Mouse (Mus musculus): ENCODE data around the gene Gm45337. TPM values are rescaled to one million over a fixed set of nuclear protein-coding genes. Genes with fewer than 3 reads are reported as not detected.
"Not testable (repeated sequence)": the region's sequence is repeated elsewhere in the genome, so short reads cannot be mapped to it uniquely, and the experiment has no call there.

The Gm45337 gene
- polyA plus RNA-seq, 1 experiment from 2014 or later = not detected

- WGBS = 36% methylated on average over 1 of the region's 1 CpGs
Observed at GRCm38 (mm10) chr7:142155308-142155707, 10.9 kb upstream of the Gm45337 start.

GRCm38 (mm10) chr7:142152191-142152590 is 7.8 kb upstream of the Gm45337 start:
- no peak for ATAC-seq
- Histone ChIP-seq H3K27ac (ENCODE audit: low read length) (no peak overlapping the region), H3K9me3 (ENCODE audit: control insufficient read depth, low read length) (no peaks in the 10 kb centered on the region), H3K4me1 (replicated peaks; ENCODE audit: control insufficient read depth, insufficient read depth, low read length) (no peaks in the 10 kb centered on the region), H3K4me3 (replicated peaks; ENCODE audit: low read length) (no peak overlapping the region), H3K36me3 (ENCODE audit: control insufficient read depth, insufficient read depth) (no peaks in the 10 kb centered on the region), H3K27me3 (replicated peaks; ENCODE audit: control insufficient read depth, insufficient read depth, low read length) (no peaks in the 10 kb centered on the region), H3K4me2 (ENCODE audit: low read length) (no peak overlapping the region), H3K9ac (replicated peaks; ENCODE audit: low read depth, low read length) (no peak overlapping the region)
- WGBS = 88% methylated on average over 4 of the region's 4 CpGs

More at GRCm38 (mm10) chr7:142155308-142155707, 10.9 kb upstream of the Gm45337 start:
- Histone ChIP-seq H3K4me1 (replicated peaks; ENCODE audit: control insufficient read depth, insufficient read depth, low read length) (no peaks in the 10 kb centered on the region), H3K9me3 (ENCODE audit: control insufficient read depth, low read length) (no peaks in the 10 kb centered on the region), H3K9ac (replicated peaks; ENCODE audit: low read depth, low read length) (no peak overlapping the region), H3K4me3 (replicated peaks; ENCODE audit: low read length) (no peak overlapping the region), H3K27ac (ENCODE audit: low read length) (no peak overlapping the region), H3K4me2 (ENCODE audit: low read length) (no peak overlapping the region), H3K27me3 (replicated peaks; ENCODE audit: control insufficient read depth, insufficient read depth, low read length) (no peaks in the 10 kb centered on the region), H3K36me3 (ENCODE audit: control insufficient read depth, insufficient read depth) (no peaks in the 10 kb centered on the region)
- ATAC-seq = no peak

- Histone ChIP-seq H3K27ac (ENCODE audit: low read length) (no peak overlapping the region), H3K9me3 (ENCODE audit: control insufficient read depth, low read length) (no peaks in the 10 kb centered on the region), H3K27me3 (replicated peaks; ENCODE audit: control insufficient read depth, insufficient read depth, low read length) (no peaks in the 10 kb centered on the region), H3K4me2 (ENCODE audit: low read length) (no peak overlapping the region), H3K4me1 (replicated peaks; ENCODE audit: control insufficient read depth, insufficient read depth, low read length) (no peaks in the 10 kb centered on the region), H3K36me3 (ENCODE audit: control insufficient read depth, insufficient read depth) (no peaks in the 10 kb centered on the region), H3K9ac (replicated peaks; ENCODE audit: low read depth, low read length) (no peak overlapping the region), H3K4me3 (replicated peaks; ENCODE audit: low read length) (no peak overlapping the region)
- ATAC-seq = no peak
Observed at GRCm38 (mm10) chr7:142148633-142149032, 4.2 kb upstream of the Gm45337 start.

GRCm38 (mm10) chr7:142146033-142146432 is 1.6 kb upstream of the Gm45337 start:
- Histone ChIP-seq H3K4me1 (replicated peaks; ENCODE audit: control insufficient read depth, insufficient read depth, low read length) (no peaks in the 10 kb centered on the region), H3K4me3 (replicated peaks; ENCODE audit: low read length) (no peak overlapping the region), H3K36me3 (ENCODE audit: control insufficient read depth, insufficient read depth) (no peaks in the 10 kb centered on the region), H3K9me3 (ENCODE audit: control insufficient read depth, low read length) (no peaks in the 10 kb centered on the region), H3K9ac (replicated peaks; ENCODE audit: low read depth, low read length) (no peak overlapping the region), H3K27me3 (replicated peaks; ENCODE audit: control insufficient read depth, insufficient read depth, low read length) (no peaks in the 10 kb centered on the region), H3K4me2 (ENCODE audit: low read length) (no peak overlapping the region), H3K27ac (ENCODE audit: low read length) (no peak overlapping the region)
- WGBS = 0% methylated on average over 1 of the region's 1 CpGs
- no peak for ATAC-seq

GRCm38 (mm10) chr7:142145413-142145940 is 1.1 kb upstream of the Gm45337 start:
- H3K4me2 ChIP-seq (ENCODE audit: low read length) = no peak overlapping the region
- H3K4me1 ChIP-seq (replicated peaks; ENCODE audit: control insufficient read depth, insufficient read depth, low read length) = no peaks in the 10 kb centered on the region
- H3K36me3 ChIP-seq (ENCODE audit: control insufficient read depth, insufficient read depth) = no peaks in the 10 kb centered on the region
- H3K27ac ChIP-seq (ENCODE audit: low read length) = no peak overlapping the region
- ATAC-seq = no peak
- no peak overlapping the region for H3K4me3 ChIP-seq (replicated peaks; ENCODE audit: low read length)
- H3K9ac ChIP-seq (replicated peaks; ENCODE audit: low read depth, low read length) = no peak overlapping the region
- H3K9me3 ChIP-seq (ENCODE audit: control insufficient read depth, low read length) = no peaks in the 10 kb centered on the region
- no peaks in the 10 kb centered on the region for H3K27me3 ChIP-seq (replicated peaks; ENCODE audit: control insufficient read depth, insufficient read depth, low read length)
- WGBS = 46% methylated on average over 4 of the region's 4 CpGs

- H3K9ac ChIP-seq (replicated peaks; ENCODE audit: low read depth, low read length); H3K9me3 ChIP-seq (ENCODE audit: control insufficient read depth, low read length); H3K27ac ChIP-seq (ENCODE audit: low read length); H3K27me3 ChIP-seq (replicated peaks; ENCODE audit: control insufficient read depth, insufficient read depth, low read length); H3K36me3 ChIP-seq (ENCODE audit: control insufficient read depth, insufficient read depth); H3K4me2 ChIP-seq (ENCODE audit: low read length); H3K4me3 ChIP-seq (replicated peaks; ENCODE audit: low read length); H3K4me1 ChIP-seq (replicated peaks; ENCODE audit: control insufficient read depth, insufficient read depth, low read length); ATAC-seq: not testable (repeated sequence)
- 64% methylated on average over 1 of the region's 1 CpGs for WGBS
Observed at GRCm38 (mm10) chr7:142143506-142144010, 849 bp downstream of the Gm45337 start.

- no peak overlapping the region for H3K27ac ChIP-seq (ENCODE audit: low read length)
- no peak for ATAC-seq
- no peaks in the 10 kb centered on the region for H3K9me3 ChIP-seq (ENCODE audit: control insufficient read depth, low read length)
- no peaks in the 10 kb centered on the region for H3K27me3 ChIP-seq (replicated peaks; ENCODE audit: control insufficient read depth, insufficient read depth, low read length)
- H3K4me2 ChIP-seq (ENCODE audit: low read length) = no peak overlapping the region
- WGBS = 31% methylated on average over 1 of the region's 1 CpGs
- no peaks in the 10 kb centered on the region for H3K4me1 ChIP-seq (replicated peaks; ENCODE audit: control insufficient read depth, insufficient read depth, low read length)
- no peak overlapping the region for H3K4me3 ChIP-seq (replicated peaks; ENCODE audit: low read length)
- H3K36me3 ChIP-seq (ENCODE audit: control insufficient read depth, insufficient read depth) = no peaks in the 10 kb centered on the region
- no peak overlapping the region for H3K9ac ChIP-seq (replicated peaks; ENCODE audit: low read depth, low read length)
Observed at GRCm38 (mm10) chr7:142140696-142141095, 3.7 kb downstream of the Gm45337 start.

GRCm38 (mm10) chr7:142135934-142136333 is 8.5 kb downstream of the Gm45337 start, which contains the start of gene Gm39115:
Gm39115 (minus strand) TSS chr7:142136034.
- 47% methylated on average over 2 of the region's 2 CpGs for WGBS
- not testable (repeated sequence) for H3K36me3 ChIP-seq (ENCODE audit: control insufficient read depth, insufficient read depth)

GRCm38 (mm10) chr7:142134206-142134995 is 10.0 kb downstream of the Gm45337 start:
- ATAC-seq = no peak
- Histone ChIP-seq H3K36me3 (ENCODE audit: control insufficient read depth, insufficient read depth) (no peaks in the 10 kb centered on the region), H3K9me3 (ENCODE audit: control insufficient read depth, low read length) (no peaks in the 10 kb centered on the region), H3K4me1 (replicated peaks; ENCODE audit: control insufficient read depth, insufficient read depth, low read length) (no peaks in the 10 kb centered on the region), H3K9ac (replicated peaks; ENCODE audit: low read depth, low read length) (no peak overlapping the region), H3K27me3 (replicated peaks; ENCODE audit: control insufficient read depth, insufficient read depth, low read length) (no peaks in the 10 kb centered on the region), H3K4me2 (ENCODE audit: low read length) (no peak overlapping the region), H3K27ac (ENCODE audit: low read length) (no peak overlapping the region), H3K4me3 (replicated peaks; ENCODE audit: low read length) (no peak overlapping the region)
- WGBS = 58% methylated on average over 4 of the region's 4 CpGs

More at GRCm38 (mm10) chr7:142135934-142136333, 8.5 kb downstream of the Gm45337 start, which contains the start of gene Gm39115:
- not testable (repeated sequence) for H3K27ac ChIP-seq (ENCODE audit: low read length); H3K4me3 ChIP-seq (replicated peaks; ENCODE audit: low read length); H3K9ac ChIP-seq (replicated peaks; ENCODE audit: low read depth, low read length); H3K27me3 ChIP-seq (replicated peaks; ENCODE audit: control insufficient read depth, insufficient read depth, low read length); ATAC-seq; H3K4me2 ChIP-seq (ENCODE audit: low read length); H3K4me1 ChIP-seq (replicated peaks; ENCODE audit: control insufficient read depth, insufficient read depth, low read length); H3K9me3 ChIP-seq (ENCODE audit: control insufficient read depth, low read length)

Data from forebrain, embryonic 16.5 days (tissue).